Mouse (Mus musculus): ENCODE data around the gene Cbr3. TPM values are rescaled to one million over a fixed set of nuclear protein-coding genes. Genes with fewer than 3 reads are reported as not detected.

The Cbr3 gene
- polyA plus RNA-seq, 1 experiment from 2014 or later = 1.7 TPM

DNA sequence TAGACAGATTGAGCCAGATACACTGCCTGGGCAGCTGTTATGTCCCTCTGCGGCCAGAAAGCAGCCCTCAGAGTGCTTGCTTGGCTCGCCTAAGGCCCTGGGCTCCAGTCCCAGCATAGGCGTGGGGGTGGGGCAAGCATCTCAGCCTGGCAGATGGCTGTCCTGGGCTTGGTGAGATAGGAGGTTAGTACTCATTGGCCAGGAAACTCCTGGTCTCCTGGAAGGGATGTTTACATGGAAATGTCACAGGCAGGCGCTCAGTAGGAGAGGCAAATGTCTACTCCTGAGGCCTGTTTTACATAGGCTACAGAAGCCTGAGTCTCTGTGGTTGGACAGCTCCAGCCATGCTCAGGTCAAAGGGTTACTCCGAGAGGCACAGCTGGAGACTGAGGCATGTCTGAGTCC, 34.3 kb downstream of the Cbr3 start:
- ATAC-seq (ENCODE audit: low FRiP score) = peak; percentile 29; the same call in 1 of the 2 replicates
- Histone ChIP-seq H3K27ac (peak overlapping the region; percentile 59; the same call in 1 of the 2 replicates), H3K4me2 (replicated peaks) (no peak overlapping the region), H3K9me3 (ENCODE audit: control insufficient read depth, low read length) (no peaks in the 10 kb centered on the region), H3K9ac (no peak overlapping the region), H3K4me1 (replicated peaks; ENCODE audit: control insufficient read depth, insufficient read depth, low read length) (peaks cover 6% of the 10 kb centered on the region; the same call in 1 of the 2 replicates), H3K36me3 (replicated peaks; ENCODE audit: control insufficient read depth, insufficient read depth) (peaks cover 11% of the 10 kb centered on the region; the same call in 1 of the 2 replicates), H3K27me3 (ENCODE audit: control insufficient read depth, insufficient read depth, low read length) (no peaks in the 10 kb centered on the region), H3K4me3 (replicated peaks; ENCODE audit: low read length) (no peak overlapping the region)
- 12% methylated on average over 5 of the region's 5 CpGs for WGBS
- peak; percentile 27 for DNase-seq (ENCODE audit: low spot score)

DNA sequence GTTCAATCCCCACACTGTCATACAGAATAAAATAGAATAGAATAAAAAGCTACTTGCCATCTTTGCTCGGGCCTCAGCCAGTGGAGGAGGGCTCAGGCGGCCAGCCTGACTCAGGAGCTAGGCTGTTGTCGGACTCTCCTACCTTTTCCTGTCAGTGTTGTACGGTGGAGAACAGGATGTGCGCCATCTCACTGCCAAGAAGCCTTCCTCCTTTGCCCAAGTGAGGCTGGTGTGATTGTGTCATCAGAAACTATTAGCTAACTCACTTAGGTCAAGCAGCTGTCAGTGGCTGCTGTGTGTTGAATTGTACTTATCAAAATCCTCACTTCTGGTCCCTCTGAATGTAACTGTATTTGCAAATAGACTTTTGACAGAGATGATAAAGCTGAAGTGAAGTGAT, 38.8 kb downstream of the Cbr3 start:
- no peak for DNase-seq (ENCODE audit: low spot score)
- 84% methylated on average over 5 of the region's 5 CpGs for WGBS

DNA sequence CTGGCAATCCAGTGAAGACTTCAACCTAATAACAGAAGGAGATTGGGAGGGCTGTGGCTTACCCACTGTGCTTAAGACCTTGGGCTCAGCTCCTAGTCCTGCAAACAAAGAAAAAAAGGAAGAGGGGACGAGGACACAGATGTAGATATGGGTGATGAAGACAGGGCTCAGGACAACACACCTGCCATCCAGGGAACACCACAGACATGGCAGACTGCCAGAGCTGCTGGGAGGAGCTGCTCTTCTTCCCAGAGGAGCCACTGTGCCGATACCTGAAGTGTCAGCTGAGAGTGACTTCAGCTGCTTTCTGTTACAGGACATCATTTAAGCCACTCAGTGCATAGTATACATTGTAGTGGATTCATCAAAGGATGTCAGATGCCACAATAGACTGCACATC, 39.5 kb downstream of the Cbr3 start:
- Histone ChIP-seq H3K4me2 (replicated peaks) (no peak overlapping the region), H3K4me1 (replicated peaks; ENCODE audit: control insufficient read depth, insufficient read depth, low read length) (no peaks in the 10 kb centered on the region), H3K36me3 (replicated peaks; ENCODE audit: control insufficient read depth, insufficient read depth) (peaks cover 20% of the 10 kb centered on the region), H3K9ac (no peak overlapping the region), H3K27me3 (ENCODE audit: control insufficient read depth, insufficient read depth, low read length) (no peaks in the 10 kb centered on the region), H3K9me3 (ENCODE audit: control insufficient read depth, low read length) (no peaks in the 10 kb centered on the region), H3K27ac (no peak overlapping the region), H3K4me3 (replicated peaks; ENCODE audit: low read length) (no peak overlapping the region)
- ATAC-seq (ENCODE audit: low FRiP score) = no peak
- 49% methylated on average over 2 of the region's 2 CpGs for WGBS
- no peak for DNase-seq (ENCODE audit: low spot score)

More for the DNA sequence above, 38.8 kb downstream of the Cbr3 start:
- no peak overlapping the region for H3K9ac ChIP-seq
- H3K27ac ChIP-seq = no peak overlapping the region
- H3K27me3 ChIP-seq (ENCODE audit: control insufficient read depth, insufficient read depth, low read length) = no peaks in the 10 kb centered on the region
- H3K9me3 ChIP-seq (ENCODE audit: control insufficient read depth, low read length) = no peaks in the 10 kb centered on the region
- H3K36me3 ChIP-seq (replicated peaks; ENCODE audit: control insufficient read depth, insufficient read depth) = peaks cover 22% of the 10 kb centered on the region
- H3K4me2 ChIP-seq (replicated peaks) = no peak overlapping the region
- no peaks in the 10 kb centered on the region for H3K4me1 ChIP-seq (replicated peaks; ENCODE audit: control insufficient read depth, insufficient read depth, low read length)
- no peak overlapping the region for H3K4me3 ChIP-seq (replicated peaks; ENCODE audit: low read length)
- ATAC-seq (ENCODE audit: low FRiP score) = no peak

DNA sequence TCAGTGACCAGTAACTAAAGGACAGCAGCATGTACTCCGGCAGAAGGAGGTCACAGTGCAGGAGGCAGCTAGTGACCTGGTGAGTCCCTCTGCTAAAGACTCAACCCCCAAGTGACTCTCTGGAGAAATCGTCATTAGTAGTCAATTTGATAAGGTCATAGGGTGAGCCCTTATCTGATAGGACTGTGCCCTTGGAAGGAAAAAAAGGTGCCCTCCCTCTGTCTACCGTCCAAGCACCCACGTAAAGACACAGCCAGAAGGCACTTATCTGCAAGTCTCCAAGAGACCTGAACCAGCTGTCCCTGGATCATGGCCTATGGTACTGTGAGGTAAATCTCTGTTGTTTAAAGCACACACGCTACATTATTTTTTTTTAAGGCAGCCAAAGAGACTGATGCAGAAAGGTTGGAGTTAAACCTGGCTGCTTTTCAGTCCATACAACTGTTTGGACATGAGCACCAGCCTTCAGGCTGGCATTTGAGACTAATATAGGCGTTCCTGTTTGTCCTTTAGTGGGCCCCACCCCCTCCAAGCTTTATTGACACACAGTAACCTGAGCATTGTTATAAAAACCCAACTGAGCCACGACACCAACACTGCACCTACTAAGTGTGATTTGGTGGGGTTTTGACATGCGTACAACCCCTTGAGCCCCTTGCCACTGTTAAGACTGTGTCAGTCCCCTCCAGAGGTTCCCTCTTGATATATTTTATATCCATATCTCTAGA, 42.6 kb downstream of the Cbr3 start:
- Histone ChIP-seq H3K4me2 (replicated peaks) (no peak overlapping the region), H3K4me3 (replicated peaks; ENCODE audit: low read length) (no peak overlapping the region), H3K36me3 (replicated peaks; ENCODE audit: control insufficient read depth, insufficient read depth) (peaks cover 34% of the 10 kb centered on the region), H3K27me3 (ENCODE audit: control insufficient read depth, insufficient read depth, low read length) (no peaks in the 10 kb centered on the region), H3K27ac (no peak overlapping the region), H3K9me3 (ENCODE audit: control insufficient read depth, low read length) (no peaks in the 10 kb centered on the region), H3K9ac (no peak overlapping the region), H3K4me1 (replicated peaks; ENCODE audit: control insufficient read depth, insufficient read depth, low read length) (no peaks in the 10 kb centered on the region)
- ATAC-seq (ENCODE audit: low FRiP score) (no peak), DNase-seq (ENCODE audit: low spot score) (no peak)
- WGBS = 80% methylated on average over 8 of the region's 8 CpGs

DNA sequence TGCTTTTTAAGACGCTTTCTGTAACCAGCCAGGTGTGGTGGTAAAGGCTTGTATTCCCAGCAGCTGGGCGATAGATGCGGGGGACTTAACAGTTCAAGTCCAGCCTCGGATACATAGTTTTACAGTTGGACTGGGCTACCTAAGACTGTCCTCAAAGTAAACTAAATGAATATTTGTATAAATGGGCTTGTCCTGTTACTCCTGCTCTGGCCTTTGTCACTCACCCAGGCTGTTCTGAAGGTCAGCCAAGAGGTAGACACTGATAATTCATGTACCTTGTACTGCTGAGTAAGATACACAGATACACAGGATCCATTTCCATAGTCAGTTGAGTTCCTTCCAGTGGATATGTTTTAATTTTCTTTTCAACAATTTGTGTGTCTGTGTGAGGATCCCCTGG, 43.2 kb downstream of the Cbr3 start:
- no peak overlapping the region for H3K27ac ChIP-seq
- WGBS = 94% methylated on average over 4 of the region's 4 CpGs
- no peaks in the 10 kb centered on the region for H3K9me3 ChIP-seq (ENCODE audit: control insufficient read depth, low read length)
- peaks cover 38% of the 10 kb centered on the region for H3K36me3 ChIP-seq (replicated peaks; ENCODE audit: control insufficient read depth, insufficient read depth)
- no peak overlapping the region for H3K4me3 ChIP-seq (replicated peaks; ENCODE audit: low read length)
- H3K27me3 ChIP-seq (ENCODE audit: control insufficient read depth, insufficient read depth, low read length) = no peaks in the 10 kb centered on the region
- no peaks in the 10 kb centered on the region for H3K4me1 ChIP-seq (replicated peaks; ENCODE audit: control insufficient read depth, insufficient read depth, low read length)
- H3K4me2 ChIP-seq (replicated peaks) = no peak overlapping the region
- H3K9ac ChIP-seq = no peak overlapping the region
- no peak for ATAC-seq (ENCODE audit: low FRiP score)
- no peak for DNase-seq (ENCODE audit: low spot score)

DNA sequence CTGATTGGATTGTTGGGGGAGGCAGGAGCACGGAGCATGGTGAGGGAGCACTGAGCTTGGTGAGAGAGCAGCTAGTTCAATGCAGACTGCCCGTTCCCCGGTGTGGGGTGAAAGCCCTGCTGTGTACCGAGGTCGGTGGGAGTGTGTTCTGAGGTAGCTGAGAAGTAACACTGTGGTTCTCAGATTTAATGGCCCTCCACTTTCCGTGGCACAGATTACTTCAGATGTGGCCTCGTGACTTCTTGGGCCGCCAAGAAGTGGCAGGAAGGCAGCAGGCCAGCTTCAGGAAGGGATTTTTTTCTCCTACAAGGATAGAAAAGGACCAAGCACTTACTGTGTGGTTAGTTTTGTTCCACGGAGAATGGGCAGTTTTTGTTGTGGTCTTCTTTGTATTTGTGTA, 45.7 kb downstream of the Cbr3 start:
- Histone ChIP-seq H3K4me1 (replicated peaks; ENCODE audit: control insufficient read depth, insufficient read depth, low read length) (no peaks in the 10 kb centered on the region), H3K27ac (no peak overlapping the region), H3K4me3 (replicated peaks; ENCODE audit: low read length) (no peak overlapping the region), H3K9me3 (ENCODE audit: control insufficient read depth, low read length) (no peaks in the 10 kb centered on the region), H3K27me3 (ENCODE audit: control insufficient read depth, insufficient read depth, low read length) (no peaks in the 10 kb centered on the region), H3K4me2 (replicated peaks) (no peak overlapping the region), H3K36me3 (replicated peaks; ENCODE audit: control insufficient read depth, insufficient read depth) (peaks cover 45% of the 10 kb centered on the region), H3K9ac (no peak overlapping the region)
- ATAC-seq (ENCODE audit: low FRiP score) (no peak), DNase-seq (ENCODE audit: low spot score) (no peak)
- 73% methylated on average over 9 of the region's 9 CpGs for WGBS

DNA sequence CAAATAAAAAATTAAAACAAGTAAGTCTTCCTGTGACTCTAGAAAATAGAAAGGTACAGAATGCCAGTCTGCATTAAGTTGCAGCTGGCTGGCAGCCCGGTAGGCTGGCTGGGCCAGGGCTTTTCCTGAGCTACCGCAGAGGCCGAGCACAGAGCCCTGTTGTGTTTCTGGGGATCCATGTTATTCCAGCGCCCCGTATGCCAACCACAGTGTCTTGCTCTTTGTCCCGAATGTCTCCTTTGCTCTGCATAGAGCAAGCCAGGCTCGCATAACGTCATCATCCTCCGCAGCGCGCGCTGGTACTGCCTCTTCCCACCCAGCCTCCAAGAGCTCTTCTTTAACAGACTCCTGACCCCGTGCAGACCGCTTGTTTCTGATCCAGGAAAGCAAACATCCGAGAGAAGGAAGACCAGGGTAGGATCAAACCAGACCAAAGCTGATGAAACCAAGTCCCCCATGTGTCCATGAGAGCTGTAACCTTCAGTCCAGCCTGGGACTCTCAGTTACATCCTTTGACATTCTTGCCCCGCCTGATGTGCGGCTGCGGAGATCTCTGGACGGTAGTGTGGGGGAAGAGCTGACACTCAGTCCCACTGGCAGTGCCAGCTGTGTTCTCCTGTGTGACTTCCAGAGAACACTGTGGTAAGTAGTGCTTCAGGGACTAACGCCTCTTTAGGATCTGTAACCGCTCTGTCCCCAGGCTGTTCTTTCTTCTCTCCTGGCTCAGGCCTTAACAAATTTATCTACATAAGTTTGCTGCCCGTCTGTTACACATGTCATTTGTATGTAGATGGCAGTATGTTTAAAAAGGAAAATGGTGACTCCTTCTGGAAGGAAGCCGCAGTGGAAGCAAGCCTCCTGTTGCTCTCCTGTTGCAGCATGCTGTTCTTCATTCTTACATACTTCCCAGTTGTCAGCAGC, 47.0 kb downstream of the Cbr3 start:
- 79% methylated on average over 23 of the region's 23 CpGs for WGBS
- ATAC-seq (ENCODE audit: low FRiP score) = peak; percentile 53; the same call in 1 of the 2 replicates
- DNase-seq (ENCODE audit: low spot score) = no peak

DNA sequence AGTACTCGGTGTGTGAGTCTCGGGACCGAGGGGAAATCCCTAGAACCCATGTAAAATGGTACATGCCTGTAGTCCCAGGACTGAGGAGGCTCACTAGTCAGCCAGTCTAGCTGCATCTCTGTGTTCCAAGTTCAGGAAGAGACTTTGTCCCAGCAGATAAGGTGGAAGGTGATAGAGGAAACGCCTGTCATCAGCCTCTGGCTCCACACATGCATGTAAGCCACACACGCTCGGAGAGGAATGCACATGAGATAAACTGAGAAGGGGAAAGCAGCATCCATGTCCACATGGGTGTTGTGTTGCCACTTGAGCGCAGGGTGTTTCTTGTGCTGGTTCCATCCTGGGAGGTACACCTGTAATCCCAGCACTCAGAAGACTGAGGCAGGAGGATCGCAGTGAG, 48.3 kb downstream of the Cbr3 start:
- no peaks in the 10 kb centered on the region for H3K9me3 ChIP-seq (ENCODE audit: control insufficient read depth, low read length)
- DNase-seq (ENCODE audit: low spot score) (no peak), ATAC-seq (ENCODE audit: low FRiP score) (no peak)
- H3K36me3 ChIP-seq (replicated peaks; ENCODE audit: control insufficient read depth, insufficient read depth) = peaks cover 42% of the 10 kb centered on the region; the same call in 1 of the 2 replicates
- WGBS = 94% methylated on average over 8 of the region's 8 CpGs
- no peak overlapping the region for H3K4me2 ChIP-seq (replicated peaks)
- H3K27ac ChIP-seq = no peak overlapping the region
- no peak overlapping the region for H3K4me3 ChIP-seq (replicated peaks; ENCODE audit: low read length)
- H3K27me3 ChIP-seq (ENCODE audit: control insufficient read depth, insufficient read depth, low read length) = no peaks in the 10 kb centered on the region
- H3K4me1 ChIP-seq (replicated peaks; ENCODE audit: control insufficient read depth, insufficient read depth, low read length) = no peaks in the 10 kb centered on the region
- no peak overlapping the region for H3K9ac ChIP-seq

More for the DNA sequence above, 47.0 kb downstream of the Cbr3 start:
- peak overlapping the region; percentile 38; the same call in 1 of the 2 replicates for H3K27ac ChIP-seq
- H3K9me3 ChIP-seq (ENCODE audit: control insufficient read depth, low read length) = no peaks in the 10 kb centered on the region
- H3K36me3 ChIP-seq (replicated peaks; ENCODE audit: control insufficient read depth, insufficient read depth) = peaks cover 44% of the 10 kb centered on the region
- no peaks in the 10 kb centered on the region for H3K27me3 ChIP-seq (ENCODE audit: control insufficient read depth, insufficient read depth, low read length)
- H3K9ac ChIP-seq = no peak overlapping the region
- no peaks in the 10 kb centered on the region for H3K4me1 ChIP-seq (replicated peaks; ENCODE audit: control insufficient read depth, insufficient read depth, low read length)
- H3K4me2 ChIP-seq (replicated peaks) = no peak overlapping the region
- H3K4me3 ChIP-seq (replicated peaks; ENCODE audit: low read length) = no peak overlapping the region

DNA sequence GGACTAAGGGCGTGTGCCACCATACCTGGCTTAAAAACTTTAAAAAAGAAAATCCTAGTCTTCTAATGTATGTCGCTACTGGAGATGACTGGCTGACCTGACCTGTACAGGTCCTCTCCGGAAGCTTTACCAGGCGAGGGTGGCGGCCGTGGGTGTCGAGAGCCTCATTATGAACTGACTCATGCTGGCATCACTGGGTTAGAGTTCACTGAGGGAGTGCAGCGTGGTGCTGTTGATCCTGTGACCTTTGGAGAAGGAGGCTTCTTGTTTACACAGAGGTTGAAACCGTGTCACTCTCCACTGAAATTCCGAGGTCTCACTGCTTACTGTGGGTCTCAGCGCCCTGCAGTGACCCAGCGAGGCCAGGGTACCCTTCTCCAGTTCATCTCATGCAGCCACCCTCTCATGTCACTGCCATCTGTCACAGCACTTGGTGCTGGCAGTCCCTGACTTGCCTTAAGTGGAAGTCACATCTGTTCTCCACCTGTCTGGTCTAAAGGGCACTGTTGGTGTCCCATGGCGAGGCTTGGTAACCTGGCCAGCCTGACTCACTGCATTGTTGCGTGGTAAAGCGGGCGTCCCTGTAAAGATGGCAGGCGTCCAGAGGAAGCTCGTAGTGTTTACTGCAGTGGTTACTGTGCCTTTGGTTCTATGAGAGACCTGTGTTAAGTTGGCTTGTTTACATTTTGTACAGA, 50.0 kb downstream of the Cbr3 start:
- Histone ChIP-seq H3K36me3 (replicated peaks; ENCODE audit: control insufficient read depth, insufficient read depth) (peaks cover 44% of the 10 kb centered on the region; the same call in 1 of the 2 replicates), H3K4me1 (replicated peaks; ENCODE audit: control insufficient read depth, insufficient read depth, low read length) (no peaks in the 10 kb centered on the region)
- 82% methylated on average over 18 of the region's 18 CpGs for WGBS

More for the DNA sequence above, 50.0 kb downstream of the Cbr3 start:
- no peak for DNase-seq (ENCODE audit: low spot score)
- ATAC-seq (ENCODE audit: low FRiP score) = no peak
- H3K9ac ChIP-seq = no peak overlapping the region
- no peak overlapping the region for H3K27ac ChIP-seq
- H3K4me3 ChIP-seq (replicated peaks; ENCODE audit: low read length) = no peak overlapping the region
- H3K9me3 ChIP-seq (ENCODE audit: control insufficient read depth, low read length) = no peaks in the 10 kb centered on the region
- H3K27me3 ChIP-seq (ENCODE audit: control insufficient read depth, insufficient read depth, low read length) = no peaks in the 10 kb centered on the region
- no peak overlapping the region for H3K4me2 ChIP-seq (replicated peaks)

Measured in hindbrain, embryonic 14.5 days (tissue).